Mouse (Mus musculus): Measurements from ENCODE around the gene Anapc16. TPM values are rescaled to one million over a fixed set of nuclear protein-coding genes. Genes with fewer than 3 reads are reported as not detected.

The Anapc16 gene
- total RNA-seq, 2 experiments from 2014 or later: 68.1 to 73.7 TPM

Other genes starting within 250 kb of the Anapc16 start
- 10 to 100 TPM; 39.8 to 43.5 TPM for gene Dnajb12, start 123.6 kb downstream of the Anapc16 start, total RNA-seq (2021)
- 10 to 100 TPM; 37.1 to 64.2 TPM for gene Ddit4, start 51.3 kb downstream of the Anapc16 start, total RNA-seq (2021)
- gene Ascc1, start 330 bp downstream of the Anapc16 start, total RNA-seq (2021): 10 to 100 TPM; 23.0 to 24.0 TPM
- gene Spock2, start 103.1 kb upstream of the Anapc16 start, total RNA-seq (2021): 10 to 100 TPM; 16.7 to 20.1 TPM
- gene Chst3, start 216.1 kb upstream of the Anapc16 start, total RNA-seq (2021): 1 to 10 TPM; 1.0 to 1.1 TPM

Data from heart, postnatal 36 days (tissue).